Mouse (Mus musculus): ENCODE measurements around the gene Krt90.

Gene Krt90

GRCm38 (mm10) chr15:101562850-101563249 is at the start of gene Krt90:
TSS of gene Krt90 (minus strand) at chr15:101562950.
- no peak for DNase-seq (ENCODE audit: low spot score in 2 of 2)

DNA sequence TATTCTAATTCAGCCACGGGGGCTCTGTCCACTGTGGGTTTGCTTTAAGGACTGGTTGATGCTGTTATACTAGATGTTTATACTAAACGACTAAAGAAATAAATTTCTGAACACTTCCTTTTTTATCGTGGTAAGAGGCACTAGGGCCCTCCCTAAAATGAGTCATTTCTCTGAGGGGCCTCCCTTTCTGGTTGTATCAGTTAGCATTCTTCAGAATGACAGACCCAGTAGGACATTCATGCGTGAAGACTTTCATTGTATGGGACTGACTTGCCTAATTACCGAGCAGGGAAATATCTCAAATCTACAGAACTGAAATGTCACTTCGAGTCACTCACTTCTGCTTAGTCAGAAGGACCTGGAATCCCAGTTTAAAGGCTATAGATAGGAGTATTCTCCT is 36.4 kb upstream of the Krt90 start:
- no peak for DNase-seq (ENCODE audit: low spot score in 2 of 2)

- no peak for DNase-seq (ENCODE audit: low spot score in 2 of 2)
These were observed 25.5 kb upstream of the Krt90 start for GRCm38 (mm10) chr15:101588216-101588615.

- DNase-seq (ENCODE audit: low spot score in 2 of 2) = no peak
These were observed 21.7 kb upstream of the Krt90 start for GRCm38 (mm10) chr15:101584456-101584855.

DNA sequence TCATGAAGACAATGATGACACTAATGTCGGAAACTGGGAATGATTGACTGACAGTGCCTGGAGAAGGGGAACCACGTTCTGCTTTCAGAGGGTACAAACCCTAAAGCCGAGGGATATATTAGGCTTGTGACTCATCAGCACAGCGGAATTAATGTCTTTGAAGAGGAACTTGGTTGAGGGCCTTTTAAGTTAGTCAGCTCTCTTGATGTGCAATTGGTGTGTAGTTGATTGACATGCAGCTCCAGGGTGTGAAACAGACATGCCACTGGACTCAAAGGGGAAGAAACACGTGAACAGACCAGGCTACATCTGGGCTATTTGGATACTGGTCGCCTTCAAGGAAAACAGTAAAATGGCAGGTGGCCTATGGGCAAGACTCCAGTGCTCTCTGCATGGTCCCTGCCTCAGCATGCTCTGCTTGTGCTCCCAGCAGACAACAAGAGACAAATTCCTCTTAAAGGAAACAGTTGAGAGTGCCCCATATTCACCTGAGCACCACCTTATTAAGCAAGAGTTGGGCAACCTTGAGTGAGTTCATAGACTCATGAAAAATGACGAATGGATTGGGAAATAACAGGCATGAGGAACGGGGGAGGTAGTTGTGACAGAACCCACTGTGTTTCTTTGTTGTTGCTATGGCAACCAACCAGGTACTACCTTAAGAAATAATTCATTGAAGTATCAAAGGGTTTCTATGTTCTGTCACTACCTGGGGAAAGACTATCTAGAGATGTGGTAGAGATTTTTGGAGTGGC is 20.6 kb upstream of the Krt90 start:
- DNase-seq (ENCODE audit: low spot score in 2 of 2) = no peak

- no peak for DNase-seq (ENCODE audit: low spot score in 2 of 2)
These were observed 19.0 kb upstream of the Krt90 start for GRCm38 (mm10) chr15:101581701-101582100.

DNA sequence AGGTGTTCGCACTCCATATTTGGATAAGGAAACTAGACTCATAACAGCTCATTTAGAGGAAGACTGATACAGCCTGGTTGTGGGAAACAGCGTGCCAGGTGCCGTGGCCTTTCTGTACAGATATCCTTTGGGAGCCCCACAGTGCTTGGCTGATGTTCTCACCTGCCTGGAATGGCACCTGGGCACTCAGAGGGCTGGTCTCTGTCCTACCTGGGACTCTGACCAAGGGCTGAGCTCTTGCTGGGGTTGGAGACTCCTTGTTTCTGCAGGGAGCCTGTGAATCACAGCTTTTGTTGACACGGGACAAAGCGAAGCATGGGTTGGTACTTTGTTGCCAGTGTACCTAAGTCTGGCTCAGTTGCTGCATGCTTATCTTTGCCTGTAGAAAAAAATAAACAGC is 12.8 kb upstream of the Krt90 start:
- no peak for DNase-seq (ENCODE audit: low spot score in 2 of 2)

- DNase-seq (ENCODE audit: low spot score in 2 of 2) = no peak
These were observed 11.1 kb upstream of the Krt90 start, which contains the start of gene Krt75 for GRCm38 (mm10) chr15:101573796-101574345. TSS of gene Krt75 (minus strand) at chr15:101573904.

DNA sequence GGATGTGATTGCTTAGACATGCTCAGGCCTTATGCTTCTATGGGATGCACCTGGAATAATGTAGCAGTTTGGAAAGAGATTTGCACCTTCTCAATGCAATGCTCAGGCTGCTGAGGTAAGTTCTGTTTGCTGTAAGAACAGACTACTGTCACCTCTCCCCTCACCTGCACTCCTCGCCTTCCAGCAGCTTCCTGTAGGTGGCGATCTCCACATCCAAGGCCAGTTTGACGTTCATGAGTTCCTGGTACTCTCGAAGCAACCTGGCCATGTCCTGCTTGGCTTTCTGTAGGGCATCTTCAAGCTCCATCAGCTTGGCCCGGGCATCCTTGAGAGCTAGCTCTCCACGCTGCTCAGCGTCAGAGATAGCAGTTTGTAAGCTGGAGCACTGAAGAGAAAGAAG is 5.0 kb upstream of the Krt90 start:
- DNase-seq (ENCODE audit: low spot score in 2 of 2) = no peak

DNA sequence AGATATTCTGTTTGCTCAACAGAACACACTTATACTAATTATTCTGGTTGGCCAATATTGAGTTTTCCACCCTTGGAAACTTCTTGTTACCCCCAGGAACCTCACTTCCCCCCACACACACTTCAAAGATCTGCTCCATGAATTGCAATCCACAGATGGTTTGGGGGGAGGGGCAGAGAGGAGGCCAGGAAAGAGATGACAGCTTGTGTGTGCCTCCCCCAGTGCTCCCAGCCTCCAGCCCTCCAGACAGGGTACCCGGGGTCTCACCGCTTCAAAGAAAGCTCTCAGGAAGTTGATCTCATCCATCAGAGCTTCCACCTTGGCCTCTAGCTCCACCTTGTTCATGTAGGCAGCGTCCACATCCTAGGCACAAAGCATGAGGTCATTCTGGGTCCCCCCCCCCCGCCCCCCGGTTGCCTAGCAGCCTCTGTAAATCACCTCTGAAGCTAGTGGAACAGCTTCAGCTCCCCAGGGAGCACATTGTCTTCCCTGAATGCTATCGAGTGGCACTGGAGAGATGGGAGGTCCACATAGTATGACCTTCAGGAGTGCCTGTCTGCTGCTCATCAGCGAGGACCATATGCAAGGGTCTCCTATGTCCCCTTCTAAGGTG is 4.6 kb downstream of the Krt90 start:
- no peak for DNase-seq (ENCODE audit: low spot score in 2 of 2)

DNA sequence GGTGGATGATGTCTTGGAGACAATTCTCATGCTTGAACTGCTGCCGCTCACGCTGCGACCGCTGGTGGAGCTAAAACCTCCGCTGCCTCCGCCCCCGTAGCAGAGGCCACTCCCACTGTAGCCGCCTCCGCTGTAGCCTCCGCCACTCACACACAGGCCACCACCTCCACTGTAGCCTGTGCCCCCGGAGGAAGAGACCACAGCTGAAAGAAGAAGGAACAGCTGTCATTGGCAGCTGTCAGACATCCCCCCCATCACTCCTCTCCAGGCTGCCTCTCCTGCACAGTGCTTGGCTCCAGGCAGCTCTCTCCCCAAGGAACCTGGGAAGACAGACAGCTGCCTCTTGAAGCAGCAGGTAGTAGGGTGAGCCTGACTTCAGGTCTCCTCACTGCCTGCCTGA is 9.6 kb downstream of the Krt90 start:
- DNase-seq (ENCODE audit: low spot score in 2 of 2) = peak; percentile 19 to 22

GRCm38 (mm10) chr15:101552188-101552587 is 10.6 kb downstream of the Krt90 start:
- no peak for DNase-seq (ENCODE audit: low spot score in 2 of 2)

GRCm38 (mm10) chr15:101550567-101550966 is 12.2 kb downstream of the Krt90 start, which contains the start of gene Krt82:
TSS of gene Krt82 (minus strand) at chr15:101550667.
- DNase-seq (ENCODE audit: low spot score in 2 of 2) = no peak

DNA sequence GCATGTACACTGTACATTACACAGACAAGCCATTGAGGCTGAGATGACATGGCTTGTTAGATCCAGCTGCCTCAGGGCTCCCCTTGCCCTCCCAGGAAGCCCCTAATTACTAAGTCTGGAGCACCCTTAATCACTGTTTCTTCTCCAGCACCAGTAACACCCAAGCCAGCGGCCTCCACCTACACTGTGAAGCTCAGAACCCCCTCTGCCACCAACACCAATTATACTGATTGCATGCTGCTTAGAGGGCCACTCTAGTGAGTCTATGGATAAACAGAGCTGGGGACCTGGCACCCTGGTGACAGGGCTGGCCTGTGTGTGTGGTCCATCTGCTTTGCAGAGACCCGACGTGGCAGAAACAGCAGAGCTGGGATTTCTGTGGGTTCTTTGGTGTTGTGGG is 18.3 kb downstream of the Krt90 start:
- DNase-seq (ENCODE audit: low spot score in 2 of 2) = no peak

DNA sequence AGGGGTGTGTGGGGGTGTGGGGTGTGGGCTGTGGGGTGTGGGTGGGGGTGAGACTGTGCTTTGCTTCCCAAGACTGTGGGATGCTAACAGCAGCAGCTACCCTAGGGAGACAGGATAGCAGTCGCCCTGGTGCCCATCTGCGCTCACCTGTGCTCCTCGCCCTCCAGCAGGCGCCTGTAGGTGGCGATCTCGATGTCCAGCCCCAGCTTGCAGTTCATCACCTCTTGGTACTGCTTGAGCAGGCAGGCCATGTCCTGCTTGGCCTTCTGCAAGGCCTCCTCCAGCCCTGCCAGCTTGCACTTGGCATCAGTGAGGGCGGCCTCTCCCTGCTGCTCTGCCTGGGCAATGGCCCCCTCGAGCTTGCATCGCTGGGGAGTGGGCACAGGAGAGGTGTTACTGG is 20.2 kb downstream of the Krt90 start:
- DNase-seq (ENCODE audit: low spot score in 2 of 2) = no peak

- DNase-seq (ENCODE audit: low spot score in 2 of 2) = no peak
These were observed 24.2 kb downstream of the Krt90 start for GRCm38 (mm10) chr15:101538580-101538900.

DNA sequence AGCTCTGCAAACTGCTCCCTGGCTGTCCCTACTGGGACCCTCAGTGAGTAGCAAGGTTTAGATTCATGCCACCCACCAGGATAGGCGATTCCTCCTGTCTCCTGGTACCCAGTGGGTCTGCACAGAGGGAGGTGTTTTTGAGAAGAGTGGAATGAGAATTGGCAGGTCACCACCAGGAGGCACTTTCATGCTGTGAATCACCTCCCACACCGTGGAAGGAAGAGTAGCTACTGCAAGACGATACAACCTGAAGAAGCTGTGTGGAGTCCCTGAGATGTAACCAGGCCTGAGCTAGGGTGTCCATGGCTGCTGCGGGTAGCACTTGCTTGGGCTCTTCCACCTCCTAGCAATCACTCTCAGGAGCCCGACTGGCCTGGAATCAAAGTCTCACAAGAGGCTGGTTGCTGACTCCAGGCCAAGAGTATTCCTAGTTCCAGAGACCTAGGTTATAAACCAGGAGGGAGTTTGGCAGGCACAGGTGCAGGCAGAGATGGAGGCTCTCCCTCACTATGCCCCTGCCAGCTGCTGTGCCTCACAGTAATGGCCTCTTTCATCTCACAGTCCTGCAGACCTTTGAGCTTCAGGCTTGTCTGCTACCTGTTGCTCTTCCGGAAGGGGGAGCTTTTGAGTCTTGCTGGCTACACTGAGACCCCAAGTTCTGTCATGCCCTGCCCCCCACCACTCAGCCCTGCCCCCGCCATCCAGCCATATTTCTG is 24.7 kb downstream of the Krt90 start:
- DNase-seq (ENCODE audit: low spot score in 2 of 2) = no peak

GRCm38 (mm10) chr15:101536054-101536850 is 26.5 kb downstream of the Krt90 start:
- DNase-seq (ENCODE audit: low spot score in 2 of 2) = no peak

DNA sequence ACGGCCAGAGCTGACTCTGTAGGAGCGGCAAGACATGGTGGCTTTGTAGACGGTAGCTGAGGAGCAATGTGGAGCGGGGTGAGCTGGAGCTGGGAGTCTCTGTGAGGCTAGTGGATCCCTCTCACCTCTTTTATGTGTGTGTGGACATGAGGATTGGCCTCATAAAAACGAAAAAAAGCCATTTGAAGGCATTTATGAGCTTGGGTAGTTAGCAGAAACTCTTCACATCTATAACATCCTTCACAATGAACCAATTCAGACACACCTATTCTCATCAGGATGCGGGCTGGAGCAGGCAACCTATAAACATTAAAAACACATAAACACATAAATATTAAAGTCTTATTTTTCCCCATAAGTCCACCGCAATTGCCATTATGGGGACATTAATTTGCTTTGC is 30.0 kb downstream of the Krt90 start, which contains the start of gene Krt84:
Gene Krt84, minus strand, starts transcription at position 101 of the 400 bp plus-strand sequence.
- DNase-seq (ENCODE audit: low spot score in 2 of 2) = no peak

DNA sequence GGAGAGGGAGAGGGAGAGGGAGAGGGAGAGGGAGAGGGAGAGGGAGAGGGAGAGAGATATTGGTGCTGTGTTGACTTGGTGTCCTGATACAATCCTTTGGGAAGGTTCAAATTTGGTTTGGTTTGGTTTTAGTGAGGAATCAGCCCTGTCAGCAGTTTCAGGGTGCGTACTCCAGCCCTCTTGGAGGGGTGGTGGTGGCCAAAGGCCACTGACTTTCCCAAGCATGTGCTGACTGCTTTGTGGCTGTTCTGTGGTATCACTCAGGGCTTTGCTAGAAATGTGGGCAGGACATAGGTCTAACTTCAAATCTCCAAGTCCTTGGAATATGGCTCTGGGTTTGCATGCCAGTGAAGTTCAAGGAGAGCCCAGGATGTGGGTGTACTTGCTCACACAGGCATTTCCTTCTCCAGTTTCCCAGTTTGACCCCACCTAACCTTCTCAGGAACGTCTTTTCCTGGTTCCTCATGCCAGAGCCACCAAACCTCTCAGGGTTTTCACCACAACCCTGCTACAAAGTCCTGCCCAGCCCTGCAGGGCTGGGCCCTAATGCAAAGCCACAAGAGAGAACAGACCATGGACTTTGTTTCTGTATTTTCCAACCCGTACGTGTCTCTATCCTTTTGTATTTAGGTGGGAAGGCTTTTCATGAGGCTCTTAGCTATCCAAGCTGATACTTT is 40.1 kb downstream of the Krt90 start:
- DNase-seq (ENCODE audit: low spot score in 2 of 2) = no peak

GRCm38 (mm10) chr15:101519792-101520191 is 43.0 kb downstream of the Krt90 start:
- DNase-seq (ENCODE audit: low spot score in 2 of 2) = peak; percentile 39 to 75
